Mouse (Mus musculus): ENCODE measurements around the gene Gm21985.
"Not testable (repeated sequence)": the region's sequence is repeated elsewhere in the genome, so short reads cannot be mapped to it uniquely, and the experiment has no call there.

GRCm38 (mm10) chr2:112452513-112452912 lies 186.4 kb downstream of the Gm21985 start:
- TF ChIP-seq MAX (IDR thresholded peaks at IDR 0.05; ENCODE audit: low read depth); POLR2A (IDR thresholded peaks at IDR 0.05; ENCODE audit: insufficient read length, low read depth); USF1 (IDR thresholded peaks at IDR 0.05; ENCODE audit: low read depth); SRF (IDR thresholded peaks at IDR 0.05; ENCODE audit: control insufficient read depth, insufficient read length, low read depth); CEBPB (IDR thresholded peaks at IDR 0.05; ENCODE audit: insufficient read depth, poor library complexity, severe bottlenecking): not testable (repeated sequence)

All from myocyte (in vitro differentiated cells).